Mouse (Mus musculus): ENCODE data around the gene Pam.

The Pam gene

DNA sequence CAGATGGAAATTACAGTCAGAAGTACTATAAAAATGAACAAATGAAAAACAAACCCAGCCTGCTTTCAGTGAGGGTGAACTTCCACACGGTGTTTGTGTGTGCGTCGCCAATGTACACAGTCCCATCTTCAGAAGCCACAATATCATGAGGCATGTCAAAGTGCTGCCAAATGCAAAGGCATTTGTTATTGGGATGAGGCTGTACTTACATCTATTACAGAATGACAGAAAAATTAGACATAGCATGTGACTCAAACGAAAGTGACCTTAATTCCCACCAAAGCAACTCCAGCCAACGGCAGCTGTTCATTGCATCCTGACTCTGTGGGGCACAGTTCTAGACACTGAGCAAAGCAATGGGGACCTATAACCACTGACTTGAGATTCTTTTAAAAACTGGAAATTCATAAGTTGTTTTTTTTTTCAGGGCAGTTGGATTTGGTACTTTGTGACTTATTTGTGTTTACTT, 261.1 kb downstream of the Pam start:
- DNase-seq (ENCODE audit: low read depth, low spot score): no peak

DNA sequence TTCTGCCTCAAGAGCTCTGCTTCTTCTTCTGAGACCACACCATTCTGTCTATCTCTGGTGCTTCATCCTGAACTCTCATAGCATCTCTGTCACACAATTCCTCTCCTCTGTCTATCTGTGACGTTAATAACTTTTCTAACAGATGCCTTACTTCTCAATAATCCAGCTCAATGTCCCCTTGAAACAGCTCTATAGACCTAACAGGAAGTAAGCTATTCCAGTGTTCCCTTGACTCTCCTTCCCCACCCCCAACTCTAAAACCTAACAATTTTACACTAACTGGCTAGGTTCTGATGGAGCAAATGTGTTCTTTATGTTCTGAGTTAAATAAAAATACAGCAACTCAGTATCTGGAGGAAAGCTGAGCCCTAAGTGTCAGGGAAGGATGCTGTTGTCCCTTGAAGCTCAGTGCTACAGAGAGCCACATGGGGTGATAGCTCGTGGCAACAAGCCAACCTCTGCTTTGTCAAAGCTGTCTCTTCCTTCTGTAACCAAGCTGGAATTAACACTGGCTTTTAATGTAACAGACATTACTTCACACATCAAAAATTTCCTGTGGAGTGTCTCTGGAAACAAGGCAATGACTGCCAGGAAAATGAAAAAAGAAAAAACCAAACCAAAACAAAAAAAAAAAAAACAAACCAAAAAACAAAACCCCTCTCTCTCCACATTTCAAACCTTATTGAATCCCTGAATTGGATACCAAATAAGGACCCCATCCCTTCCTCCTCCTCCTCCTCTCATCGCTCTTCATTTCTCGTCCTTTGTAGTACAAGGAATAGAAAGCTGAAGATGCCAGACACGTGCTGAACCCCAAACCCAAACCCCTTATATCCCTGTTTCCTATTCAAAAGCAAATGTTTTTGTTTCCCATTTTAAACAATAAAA, 261.7 kb downstream of the Pam start:
- DNase-seq (ENCODE audit: low read depth, low spot score): no peak

DNA sequence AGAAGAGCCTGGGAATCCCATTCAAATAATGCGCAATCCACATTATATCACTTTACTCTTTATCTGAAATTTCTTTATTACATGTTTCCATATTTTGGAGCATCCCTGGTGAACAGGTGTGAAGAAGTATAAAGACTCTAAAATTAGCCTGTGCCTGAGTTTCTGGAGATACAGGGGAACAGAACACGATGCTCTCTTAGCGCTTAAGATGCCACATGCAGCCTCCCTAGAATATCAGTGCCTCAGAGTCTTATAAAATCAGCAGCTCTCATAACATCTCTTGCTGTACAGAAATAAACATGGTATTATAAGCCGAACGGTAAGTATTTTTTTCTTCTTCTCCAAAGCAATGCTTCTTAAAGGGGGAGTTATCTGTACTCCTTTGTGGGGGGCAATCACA, 267.4 kb downstream of the Pam start:
- DNase-seq (ENCODE audit: low read depth, low spot score): no peak

DNA sequence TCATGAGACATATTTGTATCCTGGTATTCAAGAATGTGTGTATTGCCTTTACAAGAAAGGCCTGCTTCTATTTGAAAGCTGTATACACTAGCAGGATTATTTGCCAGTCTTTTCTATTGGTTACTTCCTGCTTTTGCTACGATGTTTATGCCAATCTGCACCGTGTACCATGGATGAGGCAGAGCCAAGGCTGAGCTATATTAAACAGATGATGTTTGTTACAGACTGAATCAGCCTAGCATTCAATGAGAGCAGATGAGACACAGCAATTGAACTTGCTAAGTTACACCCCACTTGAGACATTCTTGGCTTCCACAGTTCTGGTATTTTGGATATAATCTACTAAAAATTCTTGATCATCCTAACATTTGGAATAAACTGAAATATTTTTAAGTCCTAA, 267.9 kb downstream of the Pam start:
- DNase-seq (ENCODE audit: low read depth, low spot score): no peak

DNA sequence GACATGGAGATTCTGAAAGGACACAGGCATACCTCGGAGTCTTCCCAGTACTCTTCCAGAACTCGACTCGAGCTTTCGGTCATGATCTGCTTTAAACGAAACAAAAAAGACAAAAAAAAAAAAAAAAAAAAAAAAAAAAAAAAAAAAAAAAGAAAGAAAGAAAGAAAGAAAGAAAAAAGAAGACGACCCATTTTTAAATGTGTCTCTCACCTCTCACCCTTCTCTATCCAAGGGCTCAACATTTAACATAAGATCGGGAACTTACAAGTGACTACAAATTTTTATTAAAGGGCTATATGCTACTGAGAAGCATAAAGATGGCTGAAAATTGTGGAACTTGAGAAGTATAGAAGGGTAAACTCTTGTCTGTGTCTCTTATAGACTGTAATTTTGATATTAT, 272.5 kb downstream of the Pam start:
- DNase-seq (ENCODE audit: low read depth, low spot score): no peak

DNA sequence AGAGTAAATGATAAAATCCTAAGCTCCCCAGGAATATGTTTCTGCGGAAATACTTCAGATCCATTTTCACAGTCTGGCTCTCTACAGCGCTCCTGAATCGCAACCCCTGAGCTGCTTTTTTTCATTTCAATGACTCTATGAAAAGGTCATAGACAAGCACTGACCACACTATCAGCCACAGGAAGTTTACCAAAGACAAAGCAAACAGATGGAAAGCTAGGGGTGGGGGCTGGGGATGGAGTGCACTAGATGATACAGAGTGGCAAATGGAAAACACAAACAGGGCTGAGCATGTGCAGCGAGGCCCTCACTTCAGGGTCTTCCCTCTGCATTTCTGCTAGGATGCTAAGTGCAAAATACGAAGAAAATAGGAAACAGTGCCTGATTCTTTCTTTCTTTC, 273.2 kb downstream of the Pam start:
- DNase-seq (ENCODE audit: low read depth, low spot score): no peak

DNA sequence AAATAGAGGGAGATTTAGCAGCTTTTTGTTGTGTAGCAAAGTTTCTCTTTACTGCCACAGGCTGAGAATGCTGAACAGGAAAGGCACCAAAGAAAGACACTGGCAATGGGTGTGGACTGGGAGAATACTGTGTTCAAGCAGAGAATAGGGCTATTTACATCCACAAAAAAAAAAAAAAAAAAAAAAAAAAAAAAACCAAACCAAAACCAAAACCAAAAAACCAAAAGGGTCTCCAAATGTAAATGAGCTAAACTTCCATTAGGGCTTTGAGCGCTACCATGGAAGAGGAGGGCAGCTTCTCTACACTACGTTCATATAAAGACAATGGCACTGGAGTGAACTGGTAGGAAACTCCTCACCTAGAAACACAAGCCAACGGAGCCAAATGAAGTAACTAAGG, 274.2 kb downstream of the Pam start:
- DNase-seq (ENCODE audit: low read depth, low spot score): no peak

DNA sequence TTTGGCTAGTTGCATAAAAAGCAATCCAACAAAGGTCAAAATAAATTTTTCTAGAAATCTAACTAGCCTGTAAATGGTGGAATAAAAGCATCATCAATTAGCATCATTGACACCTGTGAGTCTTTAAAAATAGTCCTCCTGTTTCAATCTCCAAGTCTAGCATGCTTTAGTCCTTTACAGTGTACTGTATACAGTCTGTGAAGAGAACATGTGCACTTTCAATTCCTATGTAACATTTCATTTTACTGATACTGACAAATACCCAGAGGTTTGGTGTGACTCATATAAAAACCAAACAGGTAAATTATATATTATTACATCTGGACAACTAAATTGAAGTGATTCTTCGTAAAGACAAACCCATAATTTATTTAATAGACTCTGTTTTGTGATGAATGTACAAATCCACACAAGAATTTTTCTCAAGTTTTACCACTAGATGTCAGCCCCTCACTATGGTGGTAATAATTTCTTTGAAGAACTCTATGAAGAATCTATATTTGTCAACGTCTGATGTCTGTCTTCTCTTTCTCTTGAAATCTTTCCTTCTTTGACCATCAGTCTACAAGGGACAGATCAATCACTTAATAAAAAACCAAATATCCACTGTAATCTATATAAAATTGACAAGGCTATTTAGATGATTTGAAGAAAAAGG, 286.1 kb downstream of the Pam start:
- DNase-seq (ENCODE audit: low read depth, low spot score): no peak

DNA sequence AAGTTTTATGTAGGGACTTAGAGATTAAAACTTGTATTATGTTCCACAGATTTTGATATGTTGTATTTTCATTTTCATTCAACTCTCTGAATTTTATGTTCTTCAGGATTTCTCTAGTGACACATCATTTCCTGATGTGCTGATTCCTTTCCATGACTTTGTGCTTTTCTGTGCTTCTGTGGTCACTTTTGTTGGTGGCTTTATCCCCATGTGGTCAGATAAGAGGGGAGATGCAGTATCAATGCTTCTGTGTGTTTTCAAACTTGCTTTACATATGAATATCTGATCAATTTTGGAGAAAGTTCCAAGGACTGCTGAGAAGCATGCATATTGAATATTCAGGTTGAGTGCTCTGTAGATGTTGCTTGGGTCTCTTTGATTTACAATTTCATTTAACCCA, 290.9 kb downstream of the Pam start:
- DNase-seq (ENCODE audit: low read depth, low spot score): no peak

DNA sequence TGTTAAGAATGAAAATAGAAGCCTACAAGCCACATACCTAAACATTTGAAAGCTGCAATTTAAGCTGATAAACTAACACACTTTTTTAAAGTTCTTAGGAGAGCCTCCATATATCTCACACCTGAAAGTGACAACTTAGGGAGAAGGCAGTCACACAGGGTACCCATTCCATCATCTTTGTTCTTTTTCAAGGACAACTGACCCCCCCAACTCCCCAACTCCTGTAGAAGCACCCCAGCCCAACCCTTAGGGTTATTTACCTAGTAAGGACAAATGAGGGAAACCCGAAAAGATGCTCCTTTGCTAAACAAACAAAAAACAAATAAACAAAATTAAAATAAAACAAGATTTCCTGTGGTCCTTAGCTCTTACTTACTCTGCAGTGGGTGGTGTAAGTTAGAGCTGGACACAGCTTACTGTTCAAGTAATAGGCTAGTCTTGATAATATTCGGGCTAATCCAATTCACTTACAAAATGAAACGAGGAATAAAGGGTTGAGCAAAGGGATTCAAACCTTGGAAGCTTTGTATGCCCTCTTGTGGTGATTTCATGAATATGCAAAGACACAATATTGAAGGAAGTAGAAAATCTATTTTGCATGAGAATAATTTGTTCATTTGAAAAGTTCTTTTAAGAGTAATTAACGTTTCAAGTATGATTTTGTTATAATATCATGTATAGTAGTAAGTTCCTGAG, 293.1 kb downstream of the Pam start:
- no peak for DNase-seq (ENCODE audit: low read depth, low spot score)

DNA sequence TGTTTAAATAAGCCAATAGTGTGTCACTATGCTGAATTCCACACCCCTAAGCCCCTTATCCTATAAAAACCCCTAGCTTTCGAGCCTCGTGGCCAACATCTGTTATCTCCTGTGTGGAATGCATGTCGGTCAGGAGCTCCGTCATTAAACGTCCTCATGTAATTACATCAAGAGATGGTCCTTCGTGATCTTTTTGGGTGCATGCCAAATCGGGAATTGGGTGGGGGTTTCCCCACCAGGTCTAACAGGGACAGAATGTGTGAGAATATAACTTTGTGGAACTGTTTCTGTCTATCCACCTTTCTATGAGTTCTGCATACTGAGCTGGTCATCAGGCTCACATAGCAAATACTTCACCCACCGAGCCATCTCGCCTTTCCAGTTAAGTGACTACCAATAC, 299.5 kb downstream of the Pam start:
- no peak for DNase-seq (ENCODE audit: low read depth, low spot score)

DNA sequence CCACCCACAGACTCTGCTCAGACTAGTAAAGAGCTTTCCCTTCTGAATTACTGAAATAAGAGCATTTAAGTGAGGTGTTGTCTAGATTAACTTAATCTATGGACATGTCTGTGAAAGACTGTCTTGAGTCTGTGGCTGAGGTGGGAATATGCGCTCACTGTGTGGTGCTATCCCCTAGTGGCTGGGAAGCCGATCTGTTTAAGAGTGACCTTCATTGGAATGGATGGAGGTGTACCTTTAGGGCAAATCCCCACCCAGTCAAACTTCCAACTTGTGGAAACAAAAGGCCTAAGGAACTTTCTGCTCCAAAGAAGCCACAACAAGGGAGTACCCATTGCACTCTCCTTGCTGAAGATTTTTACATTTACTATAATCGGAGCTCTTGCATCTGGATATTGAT, 301.3 kb downstream of the Pam start:
- no peak for DNase-seq (ENCODE audit: low read depth, low spot score)

DNA sequence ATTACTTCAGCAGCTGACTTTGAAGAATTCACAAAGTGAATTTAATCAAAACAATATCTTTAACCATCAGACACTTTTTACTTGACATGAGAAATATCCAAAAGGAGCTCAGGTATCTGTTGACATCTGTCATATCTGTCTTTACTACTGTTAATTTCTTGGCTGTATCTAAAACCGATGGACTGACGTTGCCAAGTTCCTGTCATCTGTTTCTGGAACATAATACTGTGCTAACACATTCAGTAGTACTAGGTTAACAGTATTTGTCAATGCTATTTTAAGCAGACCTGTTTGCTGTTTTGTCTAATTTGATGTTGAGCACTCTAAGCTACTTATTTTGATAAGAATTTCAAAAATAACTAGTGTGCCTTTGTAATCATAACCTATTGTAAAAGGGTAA, 307.0 kb downstream of the Pam start:
- DNase-seq (ENCODE audit: low read depth, low spot score): no peak

DNA sequence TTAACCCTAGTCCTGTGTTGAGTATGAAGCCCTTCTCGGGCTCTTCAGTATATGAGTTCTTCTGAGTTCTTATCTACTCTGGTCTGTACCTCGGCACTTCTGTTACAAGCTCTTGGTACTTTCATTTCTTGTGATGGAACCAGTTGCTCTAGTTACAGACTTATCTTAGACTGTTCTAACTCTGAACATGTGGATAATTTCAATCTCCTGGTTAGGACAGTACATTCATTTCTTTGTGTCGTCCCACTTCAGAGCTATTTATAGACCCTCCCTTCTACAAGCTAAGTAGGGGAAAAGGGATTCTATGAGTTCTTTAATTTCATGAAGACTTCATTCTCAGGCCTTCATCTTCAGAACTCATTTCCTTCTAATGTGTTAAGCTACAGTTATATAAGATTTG, 307.8 kb downstream of the Pam start:
- no peak for DNase-seq (ENCODE audit: low read depth, low spot score)

DNA sequence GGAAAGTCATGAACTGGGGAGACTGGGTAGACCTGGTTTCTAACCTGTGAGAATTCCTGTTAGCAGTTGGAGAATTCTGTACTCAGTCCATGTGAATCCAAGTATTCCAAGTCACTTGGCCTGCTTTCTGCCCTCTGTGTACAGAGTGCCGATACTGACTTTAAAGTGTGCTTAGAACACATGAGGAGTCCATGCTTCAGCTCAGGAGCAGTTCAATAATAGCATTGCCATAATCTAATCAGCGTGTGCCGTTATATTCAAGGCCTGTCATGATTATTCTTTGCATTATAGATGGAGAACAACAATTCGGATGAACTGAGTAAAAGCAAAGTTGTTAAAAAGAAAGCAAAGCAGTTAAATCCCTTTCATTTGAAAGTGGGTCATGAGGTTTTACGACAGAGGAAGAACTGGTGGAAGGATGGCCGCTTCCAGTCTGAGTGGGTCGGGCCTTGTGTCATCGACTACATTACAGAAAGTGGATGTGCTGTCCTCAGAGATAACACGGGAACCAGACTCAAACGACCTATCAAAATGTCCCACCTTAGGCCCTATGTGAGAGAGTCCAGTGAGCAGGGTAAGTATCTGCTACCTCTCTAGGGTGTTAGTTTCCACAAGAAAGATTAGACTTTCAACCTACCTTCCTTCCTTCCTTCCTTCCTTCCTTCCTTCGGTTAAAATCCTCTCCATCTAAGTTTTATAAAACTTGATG, 309.6 kb downstream of the Pam start:
- no peak for DNase-seq (ENCODE audit: low read depth, low spot score)

DNA sequence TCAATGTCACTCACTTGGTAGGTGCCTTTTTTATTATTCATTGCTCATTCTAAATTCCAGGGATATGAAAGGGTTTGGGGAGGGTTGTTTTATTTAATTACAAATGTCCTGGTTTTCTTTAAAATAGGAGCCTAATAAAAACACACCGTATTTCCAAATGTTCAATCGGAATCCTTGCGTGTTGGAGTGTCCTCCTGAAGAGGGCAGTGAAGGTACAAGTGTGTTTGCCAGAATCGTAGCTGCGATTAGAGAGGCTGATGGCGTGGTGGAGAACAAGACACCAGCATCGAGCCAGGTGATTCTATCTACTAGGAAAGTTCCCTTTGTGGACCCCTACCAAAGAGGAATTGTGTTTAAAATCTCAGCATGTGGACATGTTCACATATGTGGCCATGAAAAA, 310.5 kb downstream of the Pam start:
- no peak for DNase-seq (ENCODE audit: low read depth, low spot score)

DNA sequence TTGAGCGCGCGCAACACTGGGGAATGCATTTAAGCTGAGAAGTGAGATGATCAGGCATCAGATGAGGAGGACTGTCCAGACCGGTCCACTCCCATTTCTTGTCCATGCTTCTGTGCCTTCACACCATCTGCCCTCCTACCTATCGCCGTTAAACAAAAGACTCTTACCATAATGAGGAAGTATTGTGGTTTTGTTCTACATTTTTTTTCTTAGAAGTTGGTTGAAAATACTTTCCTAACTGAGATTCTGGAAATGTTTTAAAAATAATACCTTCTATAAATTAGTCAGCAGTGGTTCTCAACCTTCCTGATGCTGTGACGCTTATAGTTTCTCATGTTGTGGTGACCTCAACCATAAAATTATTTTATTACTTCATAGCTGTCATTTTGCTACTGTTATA, 313.8 kb downstream of the Pam start:
- DNase-seq (ENCODE audit: low read depth, low spot score): no peak

DNA sequence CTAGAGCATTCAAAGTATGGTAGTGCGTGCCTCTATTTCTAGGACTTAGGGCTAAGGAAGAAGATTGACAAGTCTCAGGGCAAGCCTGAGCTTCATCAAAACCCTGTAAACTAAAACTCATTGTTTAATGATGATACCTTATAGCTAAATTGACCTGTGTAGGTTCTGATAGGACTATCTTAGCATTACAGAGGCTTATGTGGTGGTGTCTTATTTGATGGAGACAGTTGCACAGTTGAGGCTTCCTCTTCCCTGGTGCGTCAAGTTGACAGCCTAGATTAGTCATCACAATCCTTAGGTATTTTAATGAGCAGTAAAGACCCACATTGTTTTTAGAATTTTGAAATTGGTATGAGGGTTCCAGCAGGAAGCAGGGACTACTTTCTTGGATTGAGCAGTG, 321.5 kb downstream of the Pam start:
- DNase-seq (ENCODE audit: low read depth, low spot score): no peak

DNA sequence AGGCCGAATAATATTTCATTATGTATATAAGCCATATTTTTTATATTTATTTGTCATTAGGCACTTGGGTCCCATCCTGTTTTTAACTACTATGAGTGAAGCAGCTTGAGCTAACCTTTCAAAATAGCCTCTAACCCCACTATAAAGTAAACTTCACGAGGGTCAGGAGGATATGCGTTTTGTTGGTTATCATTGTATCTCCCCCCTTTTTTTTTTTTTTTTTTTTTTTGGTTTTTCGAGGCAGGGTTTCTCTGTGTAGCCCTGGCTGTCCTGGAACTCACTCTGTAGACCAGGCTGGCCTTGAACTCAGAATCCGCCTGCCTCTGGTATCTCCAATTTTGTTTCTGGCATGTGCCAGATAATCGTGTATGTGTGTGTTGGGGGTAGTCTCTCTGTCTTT, 322.1 kb downstream of the Pam start:
- DNase-seq (ENCODE audit: low read depth, low spot score): no peak

DNA sequence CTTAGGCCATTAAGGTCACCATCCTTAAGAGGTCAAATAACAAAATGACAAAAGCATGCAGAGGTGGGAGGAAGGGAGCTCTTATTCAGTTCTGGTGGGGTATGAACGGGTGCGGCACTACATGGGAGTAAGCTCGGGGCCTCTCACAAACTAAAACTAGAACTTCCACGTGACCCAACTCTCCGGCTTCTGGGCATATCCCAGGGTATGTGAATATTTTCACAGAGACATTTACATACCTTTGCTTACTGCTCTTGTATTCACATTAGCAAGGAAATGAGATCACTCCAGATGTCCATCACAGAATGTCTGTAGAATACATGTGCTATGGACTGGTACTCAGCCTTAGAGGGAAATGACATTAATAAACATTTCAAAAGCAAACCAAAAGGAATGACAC, 323.7 kb downstream of the Pam start:
- DNase-seq (ENCODE audit: low read depth, low spot score): no peak

DNA sequence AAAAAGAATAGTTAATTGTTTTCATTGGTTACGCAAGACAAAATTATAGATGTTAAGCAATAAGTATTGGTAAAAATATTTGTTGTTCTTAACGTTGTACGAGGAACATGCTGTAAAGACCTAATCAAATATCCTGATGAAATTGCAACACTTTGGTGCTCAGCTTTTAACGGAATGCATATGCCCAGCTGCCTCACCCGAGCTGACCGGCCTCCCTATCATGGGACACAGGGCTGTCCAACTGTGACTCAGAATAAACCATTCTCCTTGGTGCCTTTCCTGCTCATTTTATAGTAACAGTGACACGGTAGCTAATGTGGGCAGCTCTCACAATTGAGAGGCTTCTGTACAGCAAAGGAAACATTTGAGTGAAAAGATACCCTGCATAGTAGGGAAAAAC, 324.3 kb downstream of the Pam start:
- no peak for DNase-seq (ENCODE audit: low read depth, low spot score)

Measured in embryo, embryonic 11.5 days (tissue).